Mouse (Mus musculus) liver, adult 2 months (tissue): ENCODE results near the gene Grtp1.

ENCODE experiments used
- CTCF ChIP-seq: fragments of 200-500 bp; IDR thresholded peaks from 2 replicates; pipeline ENCODE4 v1.5.1; 2011; ENCODE audit warnings: low read depth, low read length, control low read depth
- POLR2A ChIP-seq: fragments of 200-500 bp; IDR thresholded peaks from 2 replicates; pipeline ENCODE4 v1.6.1; 2011; ENCODE audit warnings: low read length, control low read depth; ENCODE audit not compliant: insufficient read depth; ENCODE audit errors: extremely low read depth

GRCm38 (mm10) chr8:13201013-13201334 lies 554 bp upstream of the Grtp1 start:
- TF ChIP-seq CTCF (no peak), POLR2A (no peak)
